Mouse (Mus musculus) MEL (cell line): ENCODE measurements around the gene Cox5a. TPM values are rescaled to one million over a fixed set of nuclear protein-coding genes. Genes with fewer than 3 reads are reported as not detected.

Experiments used
- DNase-seq: peaks from one replicate; pipeline ENCODE4 v3.0.0; 2011; ENCODE audit warnings: low read depth, low spot score
- H3K27ac ChIP-seq: 2 replicates; pipeline ENCODE4 v1.5.1; 2012; ENCODE audit warnings: low read depth, mild to moderate bottlenecking, control low read depth, low read length, moderate library complexity; ENCODE audit not compliant: control insufficient read depth
- H3K27me3 ChIP-seq, 2 experiments: fragments of 150-350 bp in 1 of 2; sonication (generic) in 1 of 2; 2 replicates each; pipeline ENCODE4 v1.6.1; 2012; ENCODE audit warnings: low read length in 2 of 2, mild to moderate bottlenecking in 2 of 2, improper control_type of control experiment in 1 of 2, moderate library complexity in 1 of 2; ENCODE audit not compliant: insufficient read depth in 2 of 2, control insufficient read depth in 1 of 2
- H3K36me3 ChIP-seq, 2 experiments: 2 replicates each; pipeline ENCODE4 v1.6.1; 2012 to 2014; ENCODE audit warnings: low read length in 2 of 2, improper control_type of control experiment in 1 of 2, inconsistent platforms in 1 of 2, mild to moderate bottlenecking in 1 of 2; ENCODE audit not compliant: insufficient read depth in 2 of 2, control insufficient read depth in 1 of 2
- H3K4me1 ChIP-seq, 2 experiments: fragments of 150-350 bp in 1 of 2; sonication (generic) in 1 of 2; 2 replicates each; pipeline ENCODE4 v1.6.1; 2012; ENCODE audit warnings: low read length in 2 of 2, improper control_type of control experiment in 1 of 2, mild to moderate bottlenecking in 1 of 2; ENCODE audit not compliant: insufficient read depth in 2 of 2, control insufficient read depth in 1 of 2
- H3K4me3 ChIP-seq, 2 experiments: fragments of 150-350 bp in 1 of 2; sonication (generic) in 1 of 2; 2 replicates each; pipeline ENCODE4 v1.5.1; 2012; ENCODE audit warnings: low read depth in 2 of 2, low read length in 2 of 2, mild to moderate bottlenecking in 2 of 2, moderate library complexity in 2 of 2, control low read depth in 1 of 2, improper control_type of control experiment in 1 of 2; ENCODE audit not compliant: control insufficient read depth in 1 of 2, insufficient read depth in 1 of 2
- H3K79me2 ChIP-seq: 2 replicates; pipeline ENCODE4 v1.6.1; 2012; ENCODE audit warnings: mild to moderate bottlenecking, low read length, moderate library complexity; ENCODE audit not compliant: control insufficient read depth, poor library complexity, insufficient read depth
- H3K9ac ChIP-seq: 2 replicates; pipeline ENCODE4 v1.6.1; 2012; ENCODE audit warnings: low read depth, mild to moderate bottlenecking, control low read depth, low read length, moderate library complexity; ENCODE audit not compliant: control insufficient read depth, poor library complexity, severe bottlenecking
- H3K9me3 ChIP-seq: fragments of 150-350 bp; sonication (generic); replicated peaks from 2 replicates; pipeline ENCODE4 v1.6.1; 2012; ENCODE audit warnings: mild to moderate bottlenecking, low read length, improper control_type of control experiment, moderate library complexity; ENCODE audit not compliant: insufficient read depth
- BHLHE40 ChIP-seq: IDR thresholded peaks from 2 replicates; pipeline ENCODE4 v1.6.1; 2012; ENCODE audit warnings: low read depth, mild to moderate bottlenecking, inconsistent platforms, low read length, improper control_type of control experiment, borderline replicate concordance
- CHD1 ChIP-seq: IDR thresholded peaks from 2 replicates; pipeline ENCODE4 v1.6.1; 2012; ENCODE audit warnings: low read depth, mild to moderate bottlenecking, inconsistent platforms, low read length, improper control_type of control experiment
- CHD2 ChIP-seq: IDR thresholded peaks from 2 replicates; pipeline ENCODE4 v1.6.1; 2011; ENCODE audit warnings: low read length, improper control_type of control experiment
- CTCF ChIP-seq, 3 experiments: IDR thresholded peaks in 2 of 3; conservative IDR thresholded peaks in 1 of 3; 2 replicates each; pipeline ENCODE4 v1.5.1; 2011 to 2012; ENCODE audit warnings: low read length in 3 of 3, low read depth in 2 of 3, mild to moderate bottlenecking in 2 of 3, improper control_type of control experiment in 1 of 3, inconsistent platforms in 1 of 3, mixed read lengths in 1 of 3, moderate library complexity in 1 of 3; ENCODE audit not compliant: control insufficient read depth in 1 of 3, insufficient read depth in 1 of 3, poor library complexity in 1 of 3, severe bottlenecking in 1 of 3
- ELF1 ChIP-seq: IDR thresholded peaks from 2 replicates; pipeline ENCODE4 v1.6.1; 2014; ENCODE audit warnings: low read depth, mild to moderate bottlenecking, inconsistent platforms, low read length, improper control_type of control experiment, moderate library complexity
- GABPA ChIP-seq: IDR thresholded peaks from 2 replicates; pipeline ENCODE4 v1.6.1; 2012; ENCODE audit warnings: low read depth, mild to moderate bottlenecking, inconsistent platforms, low read length, improper control_type of control experiment, moderate library complexity
- GATA1 ChIP-seq: IDR thresholded peaks from 2 replicates; pipeline ENCODE4 v1.6.1; 2011; ENCODE audit warnings: low read depth, low read length, improper control_type of control experiment
- HCFC1 ChIP-seq: IDR thresholded peaks from 2 replicates; pipeline ENCODE4 v1.6.1; 2012; ENCODE audit warnings: low read depth, mild to moderate bottlenecking, inconsistent platforms, low read length, improper control_type of control experiment, moderate library complexity
- JUND ChIP-seq: IDR thresholded peaks from 2 replicates; pipeline ENCODE4 v1.6.1; 2011; ENCODE audit warnings: low read depth, mild to moderate bottlenecking, improper control_type of control experiment, low read length
- MAFK ChIP-seq: IDR thresholded peaks from 2 replicates; pipeline ENCODE4 v1.6.1; 2011; ENCODE audit warnings: low read depth, mild to moderate bottlenecking, low read length, improper control_type of control experiment, borderline replicate concordance
- MAX ChIP-seq: IDR thresholded peaks from 2 replicates; pipeline ENCODE4 v1.6.1; 2011; ENCODE audit warnings: low read length, improper control_type of control experiment
- MYC ChIP-seq: IDR thresholded peaks from 2 replicates; pipeline ENCODE4 v1.6.1; 2011; ENCODE audit warnings: low read depth, mild to moderate bottlenecking, low read length, improper control_type of control experiment, moderate library complexity
- NELFE ChIP-seq: IDR thresholded peaks from 2 replicates; pipeline ENCODE4 v1.6.1; 2011; ENCODE audit warnings: low read depth, low read length, improper control_type of control experiment
- POLR2AphosphoS2 ChIP-seq: IDR thresholded peaks from 2 replicates; pipeline ENCODE4 v1.6.1; 2011; ENCODE audit warnings: low read length, improper control_type of control experiment
- POLR2AphosphoS5 ChIP-seq: IDR thresholded peaks from 2 replicates; pipeline ENCODE4 v1.6.1; 2012; ENCODE audit warnings: low read depth, borderline replicate concordance, mild to moderate bottlenecking, inconsistent platforms, low read length, moderate library complexity, mixed read lengths
- RCOR1 ChIP-seq: IDR thresholded peaks from 2 replicates; pipeline ENCODE4 v1.6.1; 2012; ENCODE audit warnings: low read depth, mild to moderate bottlenecking, inconsistent platforms, low read length, improper control_type of control experiment
- SIN3A ChIP-seq: IDR thresholded peaks from 2 replicates; pipeline ENCODE4 v1.6.1; 2012; ENCODE audit warnings: low read length, improper control_type of control experiment, inconsistent platforms
- SMC3 ChIP-seq: IDR thresholded peaks from 2 replicates; pipeline ENCODE4 v1.6.1; 2011; ENCODE audit warnings: low read depth, low read length, improper control_type of control experiment
- TAL1 ChIP-seq: IDR thresholded peaks from 2 replicates; pipeline ENCODE4 v1.6.1; 2012; ENCODE audit warnings: mild to moderate bottlenecking, inconsistent platforms, low read length, moderate library complexity, mixed read lengths
- TBP ChIP-seq: IDR thresholded peaks from 2 replicates; pipeline ENCODE4 v1.8.0; 2011; ENCODE audit warnings: low read depth, low read length, improper control_type of control experiment
- USF1 ChIP-seq: IDR thresholded peaks from 2 replicates; pipeline ENCODE4 v1.6.1; 2014; ENCODE audit warnings: low read depth, mild to moderate bottlenecking, inconsistent platforms, low read length, improper control_type of control experiment, moderate library complexity
- ZC3H11A ChIP-seq: IDR thresholded peaks from 2 replicates; pipeline ENCODE4 v1.6.1; 2012; ENCODE audit warnings: low read depth, mild to moderate bottlenecking, inconsistent platforms, low read length, improper control_type of control experiment
- ZKSCAN1 ChIP-seq: IDR thresholded peaks from 2 replicates; pipeline ENCODE4 v1.6.1; 2012; ENCODE audit warnings: low read depth, mild to moderate bottlenecking, inconsistent platforms, low read length, improper control_type of control experiment, moderate library complexity
- polyA plus RNA-seq, 2 experiments: library from polyadenylated mRNA; stranded (reverse) in 1 of 2; unstranded in 1 of 2; fragments of >175 nt in 1 of 2; fragments of >200 nt in 1 of 2; gene quantifications; 2 replicates each; pipeline versions ENCODE4 v1.2.1 to v1.2.4; 2012; ENCODE audit warnings: low replicate concordance in 2 of 2, low read depth in 1 of 2; ENCODE audit not compliant: insufficient read length in 2 of 2, insufficient read depth in 1 of 2, missing spikeins in 1 of 2
- total RNA-seq: library from RNA; depleted of rRNA; stranded (reverse); fragments of 300-350 nt; gene quantifications from 2 replicates; pipeline ENCODE4 v1.2.3, GENCODE M21; 2012

Gene Cox5a
- total and polyA plus RNA-seq, 3 experiments, result 367 to 400 TPM; not detected in 1

DNA sequence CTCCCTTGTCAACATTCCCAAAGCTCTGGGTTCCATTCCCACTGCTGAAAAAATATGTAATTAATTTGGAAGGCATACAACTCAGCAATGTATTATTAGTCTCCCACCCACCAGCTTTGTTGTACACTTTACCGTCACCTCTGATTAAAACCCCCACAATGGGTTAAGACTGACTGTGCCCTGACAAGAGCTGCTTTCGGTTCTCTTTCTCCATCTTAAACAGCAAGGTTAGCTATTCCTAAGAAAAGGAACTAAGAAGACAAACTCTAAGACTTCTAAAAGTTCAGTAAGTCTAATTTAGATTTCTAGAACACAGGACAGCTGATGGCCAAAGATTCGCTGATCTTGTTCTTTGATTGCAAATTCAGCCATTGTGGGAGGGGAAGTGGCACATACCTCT is 36.1 kb downstream of the Cox5a start:
- Histone ChIP-seq H3K36me3 (peaks cover 0 to 16% of the 10 kb centered on the region in 2 experiments; a peak in 2 of 4 replicates), H3K4me1 (peaks cover under 1 to 22% of the 10 kb centered on the region in 2 experiments), H3K27me3 (no peaks in the 10 kb centered on the region), H3K4me3 (no peak overlapping the region), H3K9ac (no peak overlapping the region), H3K79me2 (peaks cover 4% of the 10 kb centered on the region), H3K27ac (no peak overlapping the region), H3K9me3 (no peaks in the 10 kb centered on the region)
- DNase-seq, result no peak
- no peak for TF ChIP-seq ZC3H11A
- no peak for TF ChIP-seq TAL1
- TF ChIP-seq HCFC1, result no peak
- TF ChIP-seq ELF1, result no peak
- no peak for TF ChIP-seq NELFE
- no peak for TF ChIP-seq CTCF (IDR thresholded peaks at IDR 0.05 in 2 of 3, conservative IDR thresholded peaks at IDR 0.05 in 1 of 3; ENCODE audit: control insufficient read depth in 1 of 3, insufficient read depth in 1 of 3, low read depth in 2 of 3, low read length in 3 of 3, poor library complexity in 1 of 3, severe bottlenecking in 1 of 3)
- TF ChIP-seq JUND, result no peak
- no peak for TF ChIP-seq MAFK
- no peak for TF ChIP-seq BHLHE40
- TF ChIP-seq MYC, result no peak
- TF ChIP-seq GATA1, result no peak

DNA sequence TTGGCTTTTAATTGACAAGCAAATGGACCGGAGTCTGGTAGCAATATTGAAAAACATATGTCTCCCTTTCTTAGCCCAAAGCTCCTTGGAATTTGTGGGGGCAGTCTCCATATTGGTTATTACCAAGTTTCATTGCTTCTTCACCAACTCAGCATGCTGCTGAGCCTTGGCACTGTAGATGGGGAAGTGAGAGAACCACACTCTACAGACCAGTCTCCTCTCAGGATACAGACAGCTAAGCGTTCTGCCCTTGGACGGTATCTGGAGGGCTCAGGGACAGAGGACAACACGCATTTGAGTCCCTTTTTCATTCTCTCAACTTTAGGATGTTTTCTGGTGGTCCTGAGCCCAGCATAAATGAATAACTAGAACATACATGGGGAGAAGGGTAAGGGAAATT is 37.6 kb downstream of the Cox5a start:
- no peak for TF ChIP-seq MAFK
- no peak for TF ChIP-seq JUND
- TF ChIP-seq ZKSCAN1, result no peak
- TF ChIP-seq SIN3A, result no peak
- TF ChIP-seq GABPA, result no peak
- TF ChIP-seq RCOR1, result no peak
- no peak for TF ChIP-seq CHD2
- no peak for TF ChIP-seq POLR2AphosphoS2
- TF ChIP-seq USF1, result no peak
- no peak for TF ChIP-seq TBP
- TF ChIP-seq BHLHE40, result no peak
- no peak for TF ChIP-seq CHD1
- TF ChIP-seq MAX, result no peak
- no peak for TF ChIP-seq POLR2AphosphoS5
- TF ChIP-seq SMC3, result no peak
- peak; percentile 12 for DNase-seq
- Histone ChIP-seq H3K79me2 (peaks cover 14% of the 10 kb centered on the region), H3K9ac (no peak overlapping the region), H3K4me1 (peaks cover 2 to 28% of the 10 kb centered on the region in 2 experiments), H3K9me3 (no peaks in the 10 kb centered on the region), H3K4me3 (no peak overlapping the region), H3K27me3 (no peaks in the 10 kb centered on the region), H3K36me3 (peaks cover 0 to 22% of the 10 kb centered on the region in 2 experiments), H3K27ac (no peak overlapping the region)
